Mouse (Mus musculus): Measurements from ENCODE around the gene Tns1. TPM values are rescaled to one million over a fixed set of nuclear protein-coding genes. Genes with fewer than 3 reads are reported as not detected.
A peak's percentile ranks its signal among the peaks of the same experiment; 100 is the strongest.

Tns1 gene
- total RNA-seq, 2 experiments from 2014 or later = 20.0 to 20.5 TPM

GRCm38 (mm10) chr1:73972726-73973125 lies 151.5 kb downstream of the Tns1 start:
- ATAC-seq (replicated peaks; ENCODE audit: low FRiP score, poor library complexity, severe bottlenecking) = no peak

DNA sequence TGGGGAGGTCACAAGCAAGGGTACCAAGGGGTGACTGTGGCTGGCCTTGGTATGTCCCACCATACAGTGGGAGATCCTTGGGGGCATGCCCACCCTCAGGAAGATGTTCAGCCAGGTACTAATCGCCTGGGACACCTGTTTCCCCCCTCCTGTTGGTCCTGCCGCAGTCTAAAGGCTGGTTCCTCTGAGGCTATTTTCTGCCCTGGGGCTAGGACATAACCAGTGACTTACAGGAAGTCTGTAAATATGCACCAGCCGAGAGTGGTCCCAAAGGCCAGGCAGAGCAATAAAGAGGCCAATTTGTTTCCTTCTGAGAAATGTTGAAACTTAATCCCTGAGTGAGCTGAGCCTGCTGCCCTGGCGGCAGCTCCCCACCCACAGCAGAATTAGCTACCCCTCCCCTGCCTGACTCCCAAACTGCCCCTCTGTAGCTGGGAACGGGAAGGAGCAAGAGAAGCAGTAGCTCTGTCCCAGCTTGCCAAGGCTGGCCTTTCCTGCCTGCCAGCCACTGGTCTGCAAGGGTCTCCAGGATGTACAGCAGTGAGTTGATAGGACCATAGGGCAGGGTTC lies 154.0 kb downstream of the Tns1 start:
- ATAC-seq (replicated peaks; ENCODE audit: low FRiP score, poor library complexity, severe bottlenecking) = no peak

DNA sequence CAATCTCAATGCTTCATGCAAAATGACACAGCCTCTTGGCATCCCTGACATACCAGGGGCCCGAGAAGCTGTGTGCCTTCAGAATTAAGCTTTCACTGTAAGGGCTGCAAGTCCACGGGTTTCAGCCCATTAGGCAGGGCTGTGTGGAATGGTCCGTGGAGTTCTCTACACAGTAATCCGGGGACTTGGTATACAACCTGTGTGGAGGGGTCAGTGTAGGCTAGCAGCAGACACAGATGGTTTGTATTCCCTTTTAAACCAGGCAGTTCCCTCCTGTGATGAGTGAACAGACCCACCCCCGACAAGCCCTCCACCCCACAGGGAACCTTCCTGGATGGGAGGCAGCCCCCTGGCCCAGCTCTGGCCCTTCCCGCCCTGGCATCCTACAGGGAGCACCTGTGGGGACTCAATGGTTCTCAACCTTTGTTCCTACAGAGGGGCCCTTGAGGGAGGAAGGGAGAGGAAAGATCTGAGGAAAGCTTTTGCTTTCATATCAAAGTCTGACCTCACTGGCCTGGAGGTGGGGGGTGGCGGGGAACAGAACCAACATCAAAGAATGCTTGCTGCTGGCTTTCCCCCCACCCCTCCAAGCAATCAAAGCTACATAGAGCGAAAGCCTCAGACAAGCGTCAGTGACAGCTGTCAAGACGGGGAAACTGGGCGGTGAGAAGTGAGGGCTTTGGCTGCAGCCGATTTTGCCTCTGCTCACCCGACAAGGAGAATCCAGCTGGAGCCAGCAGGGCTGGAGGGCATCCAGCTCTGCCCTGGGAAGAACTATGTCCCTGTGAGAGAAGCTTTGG lies 155.3 kb downstream of the Tns1 start:
- no peak for ATAC-seq (replicated peaks; ENCODE audit: low FRiP score, poor library complexity, severe bottlenecking)

- ATAC-seq (replicated peaks; ENCODE audit: low FRiP score, poor library complexity, severe bottlenecking) = peak; percentile 28; the same call in 1 of the 2 replicates
These were observed 157.6 kb downstream of the Tns1 start for GRCm38 (mm10) chr1:73966411-73967238.

- no peak for ATAC-seq (replicated peaks; ENCODE audit: low FRiP score, poor library complexity, severe bottlenecking)
These were observed 160.0 kb downstream of the Tns1 start for GRCm38 (mm10) chr1:73964151-73964743.

DNA sequence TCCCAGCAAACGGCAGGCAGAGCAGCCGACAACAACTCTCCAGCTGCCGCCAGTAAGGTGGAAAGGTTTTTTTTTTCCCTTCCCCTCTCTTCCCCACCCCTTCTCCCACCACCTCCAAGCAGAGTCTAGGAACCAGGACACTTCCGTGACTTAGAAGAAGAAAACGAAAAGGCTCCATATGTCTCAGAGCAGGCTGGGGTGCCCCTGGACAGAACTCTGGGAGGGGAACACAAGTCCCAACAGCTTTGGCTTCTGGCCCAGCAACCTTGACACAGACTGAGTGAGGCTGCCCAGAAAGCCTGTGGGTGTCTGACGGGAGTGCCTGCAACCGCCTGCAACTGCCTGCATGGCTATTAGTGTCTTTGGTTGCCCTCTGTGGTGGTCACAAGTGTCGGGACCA lies 160.6 kb downstream of the Tns1 start:
- no peak for ATAC-seq (replicated peaks; ENCODE audit: low FRiP score, poor library complexity, severe bottlenecking)

DNA sequence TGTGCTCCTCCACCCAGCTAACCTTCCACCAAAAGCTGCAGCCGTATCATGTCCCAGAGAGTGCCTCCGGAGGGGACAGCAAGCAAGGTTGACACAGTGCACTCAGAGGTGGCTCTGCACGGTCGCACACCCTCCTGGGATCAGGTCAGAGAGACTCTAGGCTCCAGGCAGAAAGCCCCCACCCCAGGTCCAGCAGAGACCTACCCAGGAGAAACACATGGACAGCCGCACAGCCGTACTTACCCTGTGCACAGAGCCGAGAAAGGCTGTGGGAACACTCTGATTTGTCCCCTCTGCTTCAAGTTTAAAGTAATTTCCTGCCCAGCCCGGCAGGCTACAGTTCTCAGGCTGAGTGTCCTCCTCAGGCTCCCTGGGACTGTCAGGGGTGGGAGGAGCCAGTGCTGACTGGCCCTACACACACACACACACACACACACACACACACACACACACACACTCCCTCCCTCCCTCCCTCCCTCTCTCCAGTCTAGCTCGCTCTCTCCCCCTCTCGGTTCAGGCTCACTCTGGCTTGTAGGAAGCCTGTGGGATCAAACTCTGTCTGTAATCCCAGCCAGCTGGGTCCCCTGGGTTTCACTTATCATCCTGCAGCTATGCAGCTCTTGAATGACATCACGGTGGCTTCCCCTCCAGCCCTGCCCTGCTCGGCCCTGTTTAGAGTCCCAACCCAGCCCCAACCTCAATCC lies 161.4 kb downstream of the Tns1 start:
- no peak for ATAC-seq (replicated peaks; ENCODE audit: low FRiP score, poor library complexity, severe bottlenecking)

DNA sequence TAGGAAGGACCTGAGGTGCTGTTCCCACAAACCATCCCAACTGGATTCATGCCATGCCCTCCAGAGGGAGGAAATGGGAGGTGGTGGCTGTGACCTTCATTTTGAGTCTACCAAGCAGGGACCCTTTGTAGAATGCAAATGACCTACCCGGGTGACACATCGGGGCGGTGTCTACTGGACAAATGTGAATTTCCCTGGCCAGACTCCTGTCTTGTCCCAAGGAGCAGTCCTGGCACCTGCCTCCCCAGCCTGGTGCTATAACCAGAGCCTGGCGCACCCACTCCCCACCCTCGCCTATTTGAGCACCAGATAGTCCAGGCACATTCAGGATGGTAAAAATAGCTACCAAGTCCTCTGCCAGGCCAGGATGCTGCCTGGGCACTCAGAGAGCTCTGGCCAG lies 162.2 kb downstream of the Tns1 start:
- no peak for ATAC-seq (replicated peaks; ENCODE audit: low FRiP score, poor library complexity, severe bottlenecking)

GRCm38 (mm10) chr1:73959758-73960157 lies 164.5 kb downstream of the Tns1 start:
- no peak for ATAC-seq (replicated peaks; ENCODE audit: low FRiP score, poor library complexity, severe bottlenecking)

DNA sequence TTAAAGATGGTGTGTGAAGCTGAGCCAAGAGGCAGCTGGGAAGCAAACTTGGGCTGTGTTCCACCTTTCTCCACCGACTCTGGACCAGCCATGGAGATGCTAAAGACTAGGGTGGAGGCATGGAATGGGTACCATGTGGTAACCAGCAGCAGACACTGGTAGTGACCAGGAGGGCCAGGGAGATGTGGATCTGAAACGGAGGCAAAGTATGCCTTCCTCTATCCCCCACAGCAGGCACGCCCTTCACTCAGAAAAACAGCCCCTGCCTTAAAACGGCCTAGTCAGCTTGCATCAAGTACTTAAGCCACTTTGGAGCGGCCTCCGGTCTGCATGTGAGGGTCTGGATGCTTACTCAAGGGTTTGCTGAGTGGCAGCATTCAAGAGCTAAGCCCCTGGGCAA lies 164.9 kb downstream of the Tns1 start:
- no peak for ATAC-seq (replicated peaks; ENCODE audit: low FRiP score, poor library complexity, severe bottlenecking)

DNA sequence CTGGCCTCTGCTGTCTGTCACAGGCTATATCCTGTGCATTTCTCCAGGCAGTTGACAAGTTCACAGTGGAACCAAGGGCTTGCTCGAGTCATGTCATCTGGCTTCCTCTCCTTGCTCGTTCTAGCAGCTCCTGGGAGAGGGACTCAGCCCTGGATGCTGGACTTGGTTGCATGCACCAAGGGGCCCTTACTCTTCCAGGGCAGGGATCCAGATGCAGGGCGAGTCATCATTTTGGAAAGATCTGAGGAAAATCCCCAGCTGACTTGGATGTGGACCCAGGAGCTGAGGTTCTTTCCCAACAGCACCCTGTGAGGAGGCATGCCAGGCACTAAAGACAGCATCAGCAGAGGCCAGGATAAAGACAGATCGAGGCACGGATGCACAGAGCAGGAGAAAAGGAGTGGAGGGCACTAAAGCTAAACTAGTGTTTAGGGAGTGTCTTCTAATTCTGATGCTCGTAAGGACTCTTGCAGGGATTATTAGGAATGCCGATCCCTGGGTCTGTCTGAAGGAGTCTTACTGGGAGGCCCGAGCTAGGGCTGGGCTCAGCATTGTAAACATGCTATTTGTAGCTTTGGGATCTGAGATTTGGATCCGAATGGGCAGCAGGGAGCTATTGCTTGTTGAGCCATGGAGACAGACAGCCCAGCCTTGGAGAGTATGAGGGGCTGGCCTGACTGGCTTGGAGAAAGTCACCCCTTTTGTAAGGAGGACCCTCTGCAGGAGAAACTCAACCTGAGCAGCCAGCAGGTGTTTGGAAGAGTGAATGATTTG lies 165.9 kb downstream of the Tns1 start:
- no peak for ATAC-seq (replicated peaks; ENCODE audit: low FRiP score, poor library complexity, severe bottlenecking)

GRCm38 (mm10) chr1:73957428-73957827 lies 166.8 kb downstream of the Tns1 start:
- no peak for ATAC-seq (replicated peaks; ENCODE audit: low FRiP score, poor library complexity, severe bottlenecking)

DNA sequence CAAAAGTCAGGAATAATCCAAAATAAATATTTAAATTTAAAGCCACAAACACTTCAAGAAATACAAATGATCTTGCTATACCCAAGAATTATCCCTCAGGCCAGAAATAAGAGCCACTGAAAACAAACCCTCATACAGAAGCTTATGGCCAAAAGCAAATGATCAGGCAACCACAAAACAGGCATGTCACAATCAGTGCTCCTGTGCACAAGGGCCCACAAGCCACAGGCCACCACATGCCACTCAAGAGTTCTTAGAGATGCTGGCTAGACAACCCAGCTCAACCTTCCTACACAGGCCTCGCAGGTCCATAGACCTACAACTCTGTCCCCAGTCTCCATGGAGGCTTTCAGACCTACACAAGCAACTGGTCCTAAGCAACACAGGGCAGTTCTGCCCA lies 167.9 kb downstream of the Tns1 start:
- no peak for ATAC-seq (replicated peaks; ENCODE audit: low FRiP score, poor library complexity, severe bottlenecking)

GRCm38 (mm10) chr1:73955259-73955842 lies 168.9 kb downstream of the Tns1 start:
- no peak for ATAC-seq (replicated peaks; ENCODE audit: low FRiP score, poor library complexity, severe bottlenecking)

DNA sequence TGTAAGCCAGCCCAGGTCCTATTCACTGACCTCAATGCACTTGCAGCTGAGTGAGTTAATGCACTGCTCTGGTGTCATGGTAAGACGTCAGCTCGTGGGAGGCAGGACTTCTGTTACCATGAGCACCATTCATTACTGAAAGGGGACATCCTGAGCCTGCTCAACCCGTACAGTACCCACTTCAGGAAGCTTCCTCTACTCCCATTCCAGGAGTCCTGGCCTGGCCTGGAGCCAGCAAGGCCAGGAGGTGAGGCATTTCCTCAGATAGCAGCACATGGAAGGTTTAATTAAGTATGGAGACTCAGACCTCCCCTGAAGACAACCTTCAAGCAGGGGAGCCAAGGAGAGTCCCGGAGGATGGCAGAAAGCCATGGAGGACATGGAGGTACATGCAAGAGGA lies 169.6 kb downstream of the Tns1 start:
- ATAC-seq (replicated peaks; ENCODE audit: low FRiP score, poor library complexity, severe bottlenecking) = no peak

DNA sequence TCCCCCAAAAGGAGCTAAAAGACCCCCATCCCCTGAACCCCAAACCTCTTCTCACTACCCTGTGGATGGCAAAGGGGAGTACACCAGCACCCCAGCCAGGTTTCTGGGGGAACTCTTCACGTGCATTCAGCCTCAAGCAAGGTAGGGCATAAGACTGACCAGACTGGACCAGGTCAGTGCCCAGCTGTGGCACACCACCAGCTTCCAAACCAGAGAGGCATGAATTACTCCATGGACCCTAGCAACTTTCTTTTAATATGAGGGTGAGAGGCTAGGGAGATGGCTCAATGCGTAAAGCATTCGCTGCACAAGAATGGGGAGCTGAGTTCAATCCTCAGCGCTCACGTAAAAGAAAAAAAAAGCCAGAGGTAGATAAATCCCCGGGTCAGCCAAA lies 170.2 kb downstream of the Tns1 start:
- no peak for ATAC-seq (replicated peaks; ENCODE audit: low FRiP score, poor library complexity, severe bottlenecking)

GRCm38 (mm10) chr1:73953317-73954014 lies 170.8 kb downstream of the Tns1 start:
- ATAC-seq (replicated peaks; ENCODE audit: low FRiP score, poor library complexity, severe bottlenecking) = no peak

DNA sequence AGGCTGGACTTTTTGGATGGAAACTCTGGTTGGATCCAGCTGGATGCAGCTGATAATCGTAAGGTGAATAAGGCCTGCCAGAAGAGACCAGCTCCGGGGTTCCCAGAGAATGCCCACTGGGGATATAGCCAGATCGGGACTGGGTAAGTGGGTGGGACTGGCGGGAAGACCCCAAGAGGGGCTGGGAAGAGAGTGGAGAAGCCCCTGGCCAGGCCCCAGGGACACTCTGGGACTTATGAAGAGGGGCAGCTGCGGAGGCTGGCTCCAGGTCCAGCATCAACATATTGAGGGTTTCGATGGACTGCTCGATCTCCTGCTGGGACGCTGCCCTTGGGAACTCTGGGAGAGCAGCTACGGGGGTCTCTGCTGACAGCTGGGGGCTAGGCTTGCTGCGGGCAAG lies 171.7 kb downstream of the Tns1 start:
- ATAC-seq (replicated peaks; ENCODE audit: low FRiP score, poor library complexity, severe bottlenecking) = no peak
